Mouse (Mus musculus) layer of hippocampus, postnatal 25 days (tissue): ENCODE measurements at regions not wholly inside any gene's neighbourhood (a gene's known extent, or its start where the extent isn't known, plus 50 kb on each side); places are given as distances from the start of the nearest gene placed in this dataset.

Source experiments
- DNase-seq, 2 experiments: peaks; one replicate each; pipeline ENCODE4 v3.0.0; 2022; ENCODE audit warnings: mixed read lengths in 2 of 2, low spot score in 1 of 2; ENCODE audit errors: extremely low spot score in 1 of 2

DNA sequence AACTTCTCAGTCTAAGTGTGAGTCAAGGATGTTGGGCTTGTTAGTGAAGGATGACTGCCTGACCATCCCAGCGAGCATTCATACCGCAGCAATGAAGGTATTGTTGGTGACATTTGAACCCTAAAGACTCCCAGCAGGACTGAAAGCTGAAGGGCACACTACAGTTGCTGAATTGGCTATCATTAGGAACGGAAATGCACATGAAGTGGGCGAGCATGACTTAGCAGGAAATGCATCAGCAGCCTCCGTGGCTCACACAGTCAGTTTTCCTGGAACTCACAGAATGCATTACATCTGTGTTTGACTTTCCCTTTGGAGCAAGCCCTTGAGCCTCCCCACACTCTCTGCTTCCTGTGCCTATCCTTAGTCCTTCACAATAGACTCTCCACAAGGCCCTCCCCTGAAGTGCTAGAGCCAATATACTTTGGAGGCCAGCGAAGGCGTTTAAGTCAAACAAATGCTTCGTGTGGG lies 63.9 kb downstream of the Tmco5 start:
- DNase-seq = no peak

- DNase-seq = no peak
These were observed 70.0 kb downstream of the Tmco5 start for GRCm38 (mm10) chr2:116948538-116948937.

DNA sequence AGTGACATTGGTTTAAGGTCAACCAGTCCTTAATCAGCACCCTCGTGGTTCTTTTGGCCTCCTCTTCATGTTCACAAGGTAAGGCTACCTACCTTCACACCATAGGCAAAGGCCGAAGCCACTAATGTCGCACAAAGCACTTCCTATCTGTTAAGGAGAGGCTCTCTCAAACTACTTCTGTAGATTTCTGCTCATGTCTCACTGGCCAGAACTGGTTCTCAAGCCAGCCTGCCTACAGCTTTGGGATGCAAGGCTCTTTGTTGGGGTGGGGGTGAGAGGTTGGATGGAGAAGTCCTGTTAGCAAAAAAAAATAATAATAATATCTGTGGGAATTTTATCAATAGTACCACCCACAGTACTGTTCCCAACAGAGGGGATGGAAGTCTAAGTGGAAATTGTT lies 71.2 kb downstream of the Tmco5 start:
- DNase-seq = no peak

DNA sequence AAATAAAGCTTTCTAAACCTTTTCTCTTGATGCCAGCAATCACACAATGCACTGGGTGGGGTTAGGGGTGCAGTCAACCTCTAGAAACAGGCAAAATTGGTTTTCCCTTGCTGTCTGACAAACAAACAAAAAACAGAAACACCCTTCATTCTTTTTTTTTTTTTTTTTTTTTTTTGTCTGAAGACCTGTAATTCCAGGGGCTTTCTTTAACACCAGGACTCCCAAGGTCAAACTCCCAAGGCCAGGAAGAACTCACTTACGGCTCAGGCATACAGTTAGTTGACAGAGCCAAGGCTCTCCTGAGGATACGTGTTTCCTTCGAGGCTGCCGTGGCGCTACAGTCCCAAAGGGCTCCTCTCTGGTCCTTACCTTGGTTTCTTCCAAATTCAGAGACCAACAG lies 71.7 kb downstream of the Tmco5 start:
- no peak for DNase-seq

DNA sequence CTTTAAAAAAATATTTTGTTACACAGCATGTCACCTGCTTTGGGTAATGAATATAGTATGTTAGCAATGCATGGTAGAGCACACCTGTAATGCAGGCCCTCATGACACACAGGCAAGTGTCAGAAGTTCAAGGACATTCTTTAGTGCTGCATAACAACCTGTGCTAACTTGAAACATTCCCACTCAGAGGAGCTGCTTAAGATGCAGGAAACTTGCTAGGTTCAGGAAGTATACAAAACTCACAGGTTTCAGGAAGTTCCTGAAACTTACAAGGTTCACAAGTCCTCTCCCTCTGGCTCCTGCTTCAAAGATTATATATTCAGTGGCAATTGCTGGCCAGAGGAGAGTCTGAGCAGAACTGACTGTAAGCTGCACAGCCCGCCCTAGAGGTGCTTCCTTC lies 73.0 kb downstream of the Tmco5 start:
- no peak for DNase-seq

- no peak for DNase-seq
These were observed 75.8 kb downstream of the Tmco5 start for GRCm38 (mm10) chr2:116954280-116954679.

- no peak for DNase-seq
These were observed 76.4 kb downstream of the Tmco5 start for GRCm38 (mm10) chr2:116954896-116955295.

- DNase-seq = no peak
These were observed 84.8 kb downstream of the Tmco5 start for GRCm38 (mm10) chr2:116963116-116963873.

DNA sequence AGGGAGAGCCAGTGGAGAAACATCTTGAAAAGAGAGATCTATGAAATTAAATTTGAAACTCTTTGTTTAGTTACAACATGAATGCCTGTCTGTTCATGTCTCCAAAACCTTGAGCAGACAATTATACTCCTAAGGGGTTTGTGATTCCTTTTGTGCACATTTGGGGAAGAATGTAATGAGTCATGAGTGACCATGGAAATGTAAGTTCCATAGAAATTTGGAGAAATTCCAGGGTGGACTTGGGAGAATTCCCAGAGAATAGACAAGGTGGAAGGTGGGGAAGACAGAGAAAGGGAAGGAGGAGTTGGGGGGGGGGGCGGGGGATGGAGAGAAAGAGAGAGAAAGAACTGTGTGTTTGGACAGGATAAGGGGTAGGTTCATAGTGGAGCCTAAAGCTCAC lies 87.8 kb downstream of the Tmco5 start:
- no peak for DNase-seq

DNA sequence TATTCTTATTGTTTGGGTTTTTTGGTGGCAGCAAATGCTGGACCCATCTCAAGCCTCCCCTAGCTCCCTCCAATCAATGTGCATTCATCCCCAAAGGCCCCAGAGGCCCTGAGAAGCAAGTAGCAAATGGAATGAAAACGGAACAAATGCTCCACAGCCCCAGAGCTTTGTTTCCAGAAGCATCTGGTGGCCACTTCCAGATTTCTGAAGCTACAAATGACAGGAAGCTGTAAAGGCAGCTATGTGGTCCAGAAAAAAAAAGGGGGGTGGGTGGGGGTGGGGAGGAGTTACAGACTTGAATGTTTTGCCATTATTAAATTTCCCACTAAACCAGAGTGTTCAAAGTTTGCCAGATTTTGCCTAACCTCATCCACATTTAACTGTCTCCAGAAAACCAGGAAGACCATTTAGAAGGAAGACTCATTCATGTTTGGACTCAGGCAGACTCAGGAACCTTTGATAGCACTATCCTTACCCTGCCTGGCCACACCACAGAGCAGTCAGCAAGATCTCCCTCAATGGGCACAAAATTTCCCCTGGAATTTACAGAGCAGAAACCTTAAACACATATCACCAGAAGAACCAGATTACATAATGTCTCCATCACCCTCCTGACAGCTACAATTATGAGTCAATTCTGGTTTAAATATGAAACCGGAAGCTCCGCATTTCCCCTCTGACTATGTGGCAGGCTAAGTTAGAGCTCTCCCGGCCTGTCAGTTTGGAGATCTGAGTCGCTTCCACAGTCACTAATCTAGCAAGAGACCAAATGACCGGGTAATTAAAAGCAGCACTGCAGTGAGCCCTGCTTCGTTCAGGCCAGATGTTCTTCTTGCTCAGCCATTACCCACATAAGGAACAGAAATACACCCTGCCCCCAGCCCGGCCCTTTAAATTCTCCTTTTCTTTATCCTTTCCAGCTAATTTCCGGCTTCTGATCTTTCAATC lies 93.4 kb downstream of the Tmco5 start:
- DNase-seq = no peak

DNA sequence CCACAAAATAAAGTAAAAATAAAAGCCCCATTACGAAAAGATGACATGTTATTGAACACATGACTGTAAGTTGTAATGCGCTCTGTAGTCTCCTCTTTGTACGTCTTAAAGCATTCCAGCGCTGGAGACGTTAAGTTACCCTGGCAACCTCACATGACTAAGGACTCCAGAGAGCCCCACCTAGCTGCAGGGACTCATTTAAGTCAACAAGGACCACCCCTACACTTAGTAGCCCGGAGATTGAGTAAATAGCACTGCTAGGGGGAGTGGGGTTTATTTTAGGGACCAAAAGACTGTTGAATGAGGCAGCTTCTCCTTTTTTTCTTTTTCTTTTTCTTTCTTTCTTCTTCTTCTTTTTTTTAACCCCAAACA lies 94.1 kb downstream of the Tmco5 start:
- no peak for DNase-seq

DNA sequence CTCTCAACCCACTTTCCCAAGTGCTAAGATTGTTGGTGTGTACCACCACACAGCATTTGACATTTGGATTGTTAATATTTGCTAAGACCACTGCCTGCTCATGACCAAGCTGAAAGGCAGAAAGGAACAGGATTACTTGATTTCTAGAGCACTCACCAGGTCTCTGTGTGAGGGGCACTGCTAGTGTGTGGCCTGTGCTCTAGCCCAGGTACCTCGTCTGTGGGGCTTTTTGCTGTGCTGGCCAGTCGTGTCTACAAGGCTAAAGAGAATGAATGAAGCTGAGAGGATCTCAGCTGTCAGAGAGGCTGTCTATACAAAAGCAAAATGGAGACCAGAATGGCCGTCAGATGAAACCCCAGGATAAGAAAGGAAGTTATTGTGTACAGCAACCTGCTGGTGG lies 95.0 kb downstream of the Tmco5 start:
- no peak for DNase-seq

DNA sequence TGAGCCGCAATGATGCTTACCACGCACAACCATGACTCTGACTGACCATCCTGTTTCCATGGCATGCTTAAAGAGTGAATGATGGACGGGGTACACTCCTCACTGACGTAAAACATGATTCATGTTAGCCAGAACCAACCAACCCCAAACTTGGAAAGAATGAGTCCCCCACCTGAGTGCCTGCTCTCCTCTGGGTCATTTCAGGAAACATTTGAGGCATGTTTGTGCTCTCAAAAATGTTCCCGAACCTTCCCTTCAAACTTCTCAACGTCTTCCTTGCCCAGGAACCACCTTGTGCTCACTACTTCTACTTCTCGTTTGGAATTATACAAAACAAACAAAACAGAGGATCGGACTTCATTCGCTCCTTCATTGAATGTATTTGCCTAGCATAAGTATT lies 95.7 kb downstream of the Tmco5 start:
- DNase-seq = no peak

DNA sequence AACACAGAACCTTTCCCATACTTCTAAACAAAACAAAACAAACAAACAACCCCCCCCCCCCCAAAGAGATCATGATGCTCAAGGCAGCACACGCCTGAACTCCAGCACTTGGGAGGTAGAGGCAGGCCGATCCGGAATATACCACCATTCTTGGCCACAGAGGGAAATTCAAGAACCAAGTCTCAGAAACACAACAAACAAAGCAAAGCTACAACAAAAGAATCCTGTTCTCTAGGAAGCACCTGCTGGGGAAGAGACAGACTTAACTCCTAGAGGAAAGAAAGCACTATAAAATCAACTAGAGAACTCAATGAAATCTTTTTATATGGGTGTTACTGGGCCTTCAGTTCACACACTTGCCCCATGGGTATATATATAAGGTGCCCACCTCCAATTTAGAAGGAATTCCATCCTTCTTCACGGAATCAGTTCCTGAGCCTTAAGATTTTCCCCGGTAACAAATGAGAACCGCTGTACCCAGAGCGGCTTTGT lies 96.1 kb downstream of the Tmco5 start:
- no peak for DNase-seq

DNA sequence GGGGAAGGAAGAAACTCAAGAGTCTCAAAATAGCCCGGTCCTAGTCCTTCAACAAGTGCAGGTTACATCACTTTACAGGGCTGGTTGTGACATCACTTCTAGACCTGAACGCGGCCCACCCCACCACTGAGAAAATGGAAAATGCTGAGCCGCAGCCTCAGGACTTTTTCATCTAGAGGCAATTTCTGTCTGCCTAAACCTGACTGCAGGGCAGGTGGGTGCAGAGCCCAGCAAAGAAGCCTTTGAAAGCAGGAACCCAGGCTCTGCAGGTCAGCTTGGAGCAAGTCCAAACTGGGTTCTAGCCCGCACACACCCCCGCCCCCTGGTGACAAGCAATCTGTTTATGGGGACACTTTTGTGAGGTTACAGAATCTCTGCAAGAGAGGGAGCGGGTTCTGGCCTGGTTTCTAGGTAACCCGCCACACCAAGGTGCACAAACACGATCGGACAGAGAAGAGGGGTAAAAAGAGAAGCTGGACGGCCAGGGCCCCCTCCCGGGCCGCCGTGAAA lies 96.7 kb downstream of the Tmco5 start:
- no peak for DNase-seq

GRCm38 (mm10) chr2:116975601-116976431 lies 97.3 kb downstream of the Tmco5 start:
- DNase-seq = peak; percentile 61 to 74

- no peak for DNase-seq
These were observed 97.9 kb downstream of the Tmco5 start for GRCm38 (mm10) chr2:116976432-116976750.

GRCm38 (mm10) chr2:116976951-116977503 lies 98.5 kb downstream of the Tmco5 start:
- no peak for DNase-seq

DNA sequence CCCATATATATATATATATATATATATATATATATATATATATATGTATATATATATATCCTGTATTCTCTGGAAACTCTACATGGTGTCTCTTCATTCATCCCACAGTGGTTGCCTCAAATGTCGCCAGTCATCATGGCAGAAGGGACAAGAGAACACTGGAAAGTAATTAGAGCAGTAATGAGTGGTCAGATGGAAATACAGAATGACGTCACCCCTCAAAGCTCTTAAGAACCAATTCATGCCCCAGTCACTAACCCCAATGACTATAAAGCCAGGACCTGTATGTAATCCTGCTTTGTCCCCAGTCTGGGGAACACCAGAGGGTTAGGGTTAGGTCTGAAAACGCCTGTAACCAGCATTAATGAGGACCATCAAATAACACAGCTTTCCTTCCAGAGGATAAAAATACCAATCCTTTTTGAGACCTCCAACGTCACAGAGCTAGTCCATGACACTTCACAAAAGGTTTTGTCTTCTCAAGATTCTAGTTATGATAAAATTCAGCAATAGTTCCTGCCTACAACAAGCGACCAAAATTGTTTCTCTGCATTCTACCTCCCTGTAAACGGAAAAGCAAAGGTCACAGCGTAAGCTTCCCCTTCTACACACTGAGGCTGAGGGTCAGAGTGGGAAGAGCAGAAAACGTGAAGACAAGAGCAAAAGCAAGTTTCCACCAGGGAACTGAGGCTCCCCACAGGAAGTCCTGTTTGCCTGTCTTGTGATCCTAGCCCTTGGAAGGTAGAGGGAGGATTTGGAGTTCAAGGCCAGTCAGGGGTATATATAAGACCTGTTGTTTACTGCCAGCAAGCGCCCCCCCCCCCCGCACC lies 99.5 kb downstream of the Tmco5 start:
- DNase-seq = no peak
